Mouse (Mus musculus) MEL (cell line): ENCODE data around the gene Met. TPM values are rescaled to one million over a fixed set of nuclear protein-coding genes. Genes with fewer than 3 reads are reported as not detected.

Experiments
- DNase-seq: peaks from one replicate; pipeline ENCODE4 v3.0.0; 2011; ENCODE audit warnings: low read depth, low spot score
- H3K27ac ChIP-seq: 2 replicates; pipeline ENCODE4 v1.5.1; 2012; ENCODE audit warnings: low read depth, mild to moderate bottlenecking, control low read depth, low read length, moderate library complexity; ENCODE audit not compliant: control insufficient read depth
- H3K27me3 ChIP-seq, 2 experiments: fragments of 150-350 bp in 1 of 2; sonication (generic) in 1 of 2; 2 replicates each; pipeline ENCODE4 v1.6.1; 2012; ENCODE audit warnings: low read length in 2 of 2, mild to moderate bottlenecking in 2 of 2, improper control_type of control experiment in 1 of 2, moderate library complexity in 1 of 2; ENCODE audit not compliant: insufficient read depth in 2 of 2, control insufficient read depth in 1 of 2
- H3K36me3 ChIP-seq, 2 experiments: 2 replicates each; pipeline ENCODE4 v1.6.1; 2012 to 2014; ENCODE audit warnings: low read length in 2 of 2, improper control_type of control experiment in 1 of 2, inconsistent platforms in 1 of 2, mild to moderate bottlenecking in 1 of 2; ENCODE audit not compliant: insufficient read depth in 2 of 2, control insufficient read depth in 1 of 2
- H3K4me1 ChIP-seq, 2 experiments: fragments of 150-350 bp in 1 of 2; sonication (generic) in 1 of 2; 2 replicates each; pipeline ENCODE4 v1.6.1; 2012; ENCODE audit warnings: low read length in 2 of 2, improper control_type of control experiment in 1 of 2, mild to moderate bottlenecking in 1 of 2; ENCODE audit not compliant: insufficient read depth in 2 of 2, control insufficient read depth in 1 of 2
- H3K4me3 ChIP-seq, 2 experiments: fragments of 150-350 bp in 1 of 2; sonication (generic) in 1 of 2; 2 replicates each; pipeline ENCODE4 v1.5.1; 2012; ENCODE audit warnings: low read depth in 2 of 2, low read length in 2 of 2, mild to moderate bottlenecking in 2 of 2, moderate library complexity in 2 of 2, control low read depth in 1 of 2, improper control_type of control experiment in 1 of 2; ENCODE audit not compliant: control insufficient read depth in 1 of 2, insufficient read depth in 1 of 2
- H3K79me2 ChIP-seq: 2 replicates; pipeline ENCODE4 v1.6.1; 2012; ENCODE audit warnings: mild to moderate bottlenecking, low read length, moderate library complexity; ENCODE audit not compliant: control insufficient read depth, poor library complexity, insufficient read depth
- H3K9ac ChIP-seq: 2 replicates; pipeline ENCODE4 v1.6.1; 2012; ENCODE audit warnings: low read depth, mild to moderate bottlenecking, control low read depth, low read length, moderate library complexity; ENCODE audit not compliant: control insufficient read depth, poor library complexity, severe bottlenecking
- H3K9me3 ChIP-seq: fragments of 150-350 bp; sonication (generic); replicated peaks from 2 replicates; pipeline ENCODE4 v1.6.1; 2012; ENCODE audit warnings: mild to moderate bottlenecking, low read length, improper control_type of control experiment, moderate library complexity; ENCODE audit not compliant: insufficient read depth
- BHLHE40 ChIP-seq: IDR thresholded peaks from 2 replicates; pipeline ENCODE4 v1.6.1; 2012; ENCODE audit warnings: low read depth, mild to moderate bottlenecking, inconsistent platforms, low read length, improper control_type of control experiment, borderline replicate concordance
- CHD2 ChIP-seq: IDR thresholded peaks from 2 replicates; pipeline ENCODE4 v1.6.1; 2011; ENCODE audit warnings: low read length, improper control_type of control experiment
- CTCF ChIP-seq, 3 experiments: IDR thresholded peaks in 2 of 3; conservative IDR thresholded peaks in 1 of 3; 2 replicates each; pipeline ENCODE4 v1.5.1; 2011 to 2012; ENCODE audit warnings: low read length in 3 of 3, low read depth in 2 of 3, mild to moderate bottlenecking in 2 of 3, improper control_type of control experiment in 1 of 3, inconsistent platforms in 1 of 3, mixed read lengths in 1 of 3, moderate library complexity in 1 of 3; ENCODE audit not compliant: control insufficient read depth in 1 of 3, insufficient read depth in 1 of 3, poor library complexity in 1 of 3, severe bottlenecking in 1 of 3
- JUND ChIP-seq: IDR thresholded peaks from 2 replicates; pipeline ENCODE4 v1.6.1; 2011; ENCODE audit warnings: low read depth, mild to moderate bottlenecking, improper control_type of control experiment, low read length
- KAT2A ChIP-seq: conservative IDR thresholded peaks from 2 replicates; pipeline ENCODE4 v1.6.1; 2012; ENCODE audit warnings: low read depth, low read length, improper control_type of control experiment, inconsistent platforms
- MAFK ChIP-seq: IDR thresholded peaks from 2 replicates; pipeline ENCODE4 v1.6.1; 2011; ENCODE audit warnings: low read depth, mild to moderate bottlenecking, low read length, improper control_type of control experiment, borderline replicate concordance
- MAX ChIP-seq: IDR thresholded peaks from 2 replicates; pipeline ENCODE4 v1.6.1; 2011; ENCODE audit warnings: low read length, improper control_type of control experiment
- MAZ ChIP-seq: IDR thresholded peaks from 2 replicates; pipeline ENCODE4 v1.6.1; 2012; ENCODE audit warnings: low read depth, mild to moderate bottlenecking, inconsistent platforms, low read length, improper control_type of control experiment
- MXI1 ChIP-seq: IDR thresholded peaks from 2 replicates; pipeline ENCODE4 v1.6.1; 2011; ENCODE audit warnings: mild to moderate bottlenecking, low read depth, low read length, improper control_type of control experiment
- MYB ChIP-seq: IDR thresholded peaks from 2 replicates; pipeline ENCODE4 v1.6.1; 2011; ENCODE audit warnings: mild to moderate bottlenecking, low read depth, low read length, improper control_type of control experiment
- POLR2AphosphoS5 ChIP-seq: IDR thresholded peaks from 2 replicates; pipeline ENCODE4 v1.6.1; 2012; ENCODE audit warnings: low read depth, borderline replicate concordance, mild to moderate bottlenecking, inconsistent platforms, low read length, moderate library complexity, mixed read lengths
- SMC3 ChIP-seq: IDR thresholded peaks from 2 replicates; pipeline ENCODE4 v1.6.1; 2011; ENCODE audit warnings: low read depth, low read length, improper control_type of control experiment
- TAL1 ChIP-seq: IDR thresholded peaks from 2 replicates; pipeline ENCODE4 v1.6.1; 2012; ENCODE audit warnings: mild to moderate bottlenecking, inconsistent platforms, low read length, moderate library complexity, mixed read lengths
- TCF12 ChIP-seq: IDR thresholded peaks from 2 replicates; pipeline ENCODE4 v1.6.1; 2014; ENCODE audit warnings: low read depth, mild to moderate bottlenecking, inconsistent platforms, low read length, improper control_type of control experiment, moderate library complexity
- USF1 ChIP-seq: IDR thresholded peaks from 2 replicates; pipeline ENCODE4 v1.6.1; 2014; ENCODE audit warnings: low read depth, mild to moderate bottlenecking, inconsistent platforms, low read length, improper control_type of control experiment, moderate library complexity
- ZC3H11A ChIP-seq: IDR thresholded peaks from 2 replicates; pipeline ENCODE4 v1.6.1; 2012; ENCODE audit warnings: low read depth, mild to moderate bottlenecking, inconsistent platforms, low read length, improper control_type of control experiment
- ZKSCAN1 ChIP-seq: IDR thresholded peaks from 2 replicates; pipeline ENCODE4 v1.6.1; 2012; ENCODE audit warnings: low read depth, mild to moderate bottlenecking, inconsistent platforms, low read length, improper control_type of control experiment, moderate library complexity
- polyA plus RNA-seq, 2 experiments: library from polyadenylated mRNA; stranded (reverse) in 1 of 2; unstranded in 1 of 2; fragments of >175 nt in 1 of 2; fragments of >200 nt in 1 of 2; gene quantifications; 2 replicates each; pipeline versions ENCODE4 v1.2.1 to v1.2.4; 2012; ENCODE audit warnings: low replicate concordance in 2 of 2, low read depth in 1 of 2; ENCODE audit not compliant: insufficient read length in 2 of 2, insufficient read depth in 1 of 2, missing spikeins in 1 of 2
- total RNA-seq: library from RNA; depleted of rRNA; stranded (reverse); fragments of 300-350 nt; gene quantifications from 2 replicates; pipeline ENCODE4 v1.2.3, GENCODE M21; 2012

Gene Met
- total and polyA plus RNA-seq, 3 experiments: not detected

- H3K9ac ChIP-seq: no peak overlapping the region
- TF ChIP-seq BHLHE40: no peak
- TF ChIP-seq ZKSCAN1: no peak
- no peak for TF ChIP-seq MAX
- TF ChIP-seq TCF12: no peak
- TF ChIP-seq JUND: no peak
- no peak for TF ChIP-seq KAT2A
- H3K27ac ChIP-seq: no peak overlapping the region
- H3K79me2 ChIP-seq: no peaks in the 10 kb centered on the region
- H3K36me3 ChIP-seq: no peaks in the 10 kb centered on the region
- DNase-seq: no peak
- H3K4me3 ChIP-seq: no peak overlapping the region
- no peaks in the 10 kb centered on the region for H3K4me1 ChIP-seq
- H3K9me3 ChIP-seq: no peaks in the 10 kb centered on the region
- H3K27me3 ChIP-seq: no peaks in the 10 kb centered on the region; a peak in 1 of 4 replicates
Measured at GRCm38 (mm10) chr6:17612652-17613051, 149.1 kb downstream of the Met start.

- Histone ChIP-seq H3K4me1 (no peaks in the 10 kb centered on the region), H3K9me3 (no peaks in the 10 kb centered on the region), H3K27ac (no peak overlapping the region), H3K79me2 (no peaks in the 10 kb centered on the region), H3K27me3 (peaks cover 2 to 3% of the 10 kb centered on the region in 2 experiments; a peak in 2 of 4 replicates), H3K36me3 (no peaks in the 10 kb centered on the region), H3K9ac (no peak overlapping the region), H3K4me3 (no peak overlapping the region)
- TF ChIP-seq JUND: no peak
- TF ChIP-seq SMC3: no peak
- no peak for TF ChIP-seq POLR2AphosphoS5
- no peak for TF ChIP-seq CHD2
- TF ChIP-seq MAFK: no peak
- no peak for TF ChIP-seq TCF12
- TF ChIP-seq MXI1: no peak
- TF ChIP-seq ZC3H11A: no peak
- TF ChIP-seq USF1: no peak
- no peak for TF ChIP-seq CTCF (IDR thresholded peaks at IDR 0.05 in 2 of 3, conservative IDR thresholded peaks at IDR 0.05 in 1 of 3; ENCODE audit: control insufficient read depth in 1 of 3, insufficient read depth in 1 of 3, low read depth in 2 of 3, low read length in 3 of 3, poor library complexity in 1 of 3, severe bottlenecking in 1 of 3)
- TF ChIP-seq MAZ: no peak
- TF ChIP-seq MYB: no peak
- no peak for TF ChIP-seq TAL1
- no peak for DNase-seq
Measured at GRCm38 (mm10) chr6:17620823-17621222, 157.2 kb downstream of the Met start.
